Mouse (Mus musculus) midbrain, embryonic 12.5 days (tissue): ENCODE data around the gene Thada. TPM values are rescaled to one million over a fixed set of nuclear protein-coding genes. Genes with fewer than 3 reads are reported as not detected.

Experiments
- ATAC-seq: fragments of 200-750 bp; cut with Nextera tagmentation; 2 replicates; pipeline ENCODE4 v1.8.0; 2017; ENCODE audit warnings: low read depth, moderate TSS enrichment, moderate library complexity; ENCODE audit not compliant: low FRiP score
- H3K27ac ChIP-seq: fragments of 300-500 bp; sonication (generic); replicated peaks from 2 replicates; pipeline ENCODE4 v1.5.1; 2016; ENCODE audit warnings: mild to moderate bottlenecking
- H3K27me3 ChIP-seq: fragments of 300-500 bp; sonication (generic); 2 replicates; pipeline ENCODE4 v1.6.1; 2016; ENCODE audit warnings: mild to moderate bottlenecking
- H3K36me3 ChIP-seq: fragments of 300-500 bp; sonication (generic); 2 replicates; pipeline ENCODE4 v1.6.1; 2016
- H3K4me1 ChIP-seq: fragments of 300-500 bp; sonication (generic); 2 replicates; pipeline ENCODE4 v1.6.1; 2016
- H3K4me2 ChIP-seq: fragments of 300-500 bp; sonication (generic); replicated peaks from 2 replicates; pipeline ENCODE4 v1.6.1; 2016; ENCODE audit warnings: mild to moderate bottlenecking, moderate library complexity
- H3K4me3 ChIP-seq: fragments of 300-500 bp; sonication (generic); 2 replicates; pipeline ENCODE4 v1.5.1; 2016; ENCODE audit warnings: mild to moderate bottlenecking
- H3K9ac ChIP-seq: fragments of 300-500 bp; sonication (generic); replicated peaks from 2 replicates; pipeline ENCODE4 v1.6.1; 2016; ENCODE audit warnings: mild to moderate bottlenecking, moderate library complexity
- H3K9me3 ChIP-seq: fragments of 300-500 bp; sonication (generic); 2 replicates; pipeline ENCODE4 v1.6.1; 2016; ENCODE audit warnings: mild to moderate bottlenecking
- WGBS: fragments of 180-500 bp; shearing (Covaris S2); methylation state at CpG from one replicate; pipeline ENCODE4 v1.1.7; 2016; 5-methylcytosine and 5-hydroxymethylcytosine counted together
- polyA plus RNA-seq: library from polyadenylated mRNA; unstranded; fragments of >200 nt; fragmentation: Nextera tagmentation; extraction: Ambion mirVana; gene quantifications from 2 replicates; pipeline ENCODE4 v1.2.1, GENCODE M21; 2016

Gene Thada
- polyA plus RNA-seq, 1 experiment from 2014 or later = 11.8 TPM

GRCm38 (mm10) chr17:84431991-84432390 is 34.0 kb downstream of the Thada start:
- H3K4me1 ChIP-seq = no peaks in the 10 kb centered on the region
- H3K27ac ChIP-seq = no peak overlapping the region
- no peak overlapping the region for H3K4me2 ChIP-seq
- H3K27me3 ChIP-seq = no peaks in the 10 kb centered on the region
- ATAC-seq = no peak
- H3K9ac ChIP-seq = no peak overlapping the region
- H3K4me3 ChIP-seq = no peak overlapping the region
- peaks cover 80% of the 10 kb centered on the region for H3K36me3 ChIP-seq
- 79% methylated on average over 5 of the region's 5 CpGs for WGBS
- H3K9me3 ChIP-seq = no peaks in the 10 kb centered on the region

GRCm38 (mm10) chr17:84424258-84424657 is 41.7 kb downstream of the Thada start:
- Histone ChIP-seq H3K4me3 (no peak overlapping the region), H3K4me2 (no peak overlapping the region), H3K4me1 (no peaks in the 10 kb centered on the region), H3K36me3 (peaks cover 53% of the 10 kb centered on the region), H3K27ac (no peak overlapping the region), H3K27me3 (no peaks in the 10 kb centered on the region), H3K9me3 (no peaks in the 10 kb centered on the region), H3K9ac (no peak overlapping the region)
- no peak for ATAC-seq
- WGBS = 93% methylated on average over 1 of the region's 1 CpGs

- H3K9ac ChIP-seq = no peak overlapping the region
- ATAC-seq = no peak
- H3K4me3 ChIP-seq = no peak overlapping the region
- no peaks in the 10 kb centered on the region for H3K4me1 ChIP-seq
- H3K27me3 ChIP-seq = no peaks in the 10 kb centered on the region
- no peak overlapping the region for H3K4me2 ChIP-seq
- H3K9me3 ChIP-seq = no peaks in the 10 kb centered on the region
- 82% methylated on average over 8 of the region's 8 CpGs for WGBS
- H3K36me3 ChIP-seq = peaks cover 41% of the 10 kb centered on the region
- H3K27ac ChIP-seq = no peak overlapping the region
Observed at GRCm38 (mm10) chr17:84422916-84423315, 43.1 kb downstream of the Thada start.

- peaks cover 40% of the 10 kb centered on the region for H3K36me3 ChIP-seq
- no peaks in the 10 kb centered on the region for H3K27me3 ChIP-seq
- no peak overlapping the region for H3K4me3 ChIP-seq
- no peaks in the 10 kb centered on the region for H3K4me1 ChIP-seq
- no peak overlapping the region for H3K4me2 ChIP-seq
- ATAC-seq = no peak
- WGBS = 82% methylated on average over 4 of the region's 4 CpGs
- no peaks in the 10 kb centered on the region for H3K9me3 ChIP-seq
- H3K27ac ChIP-seq = no peak overlapping the region
- no peak overlapping the region for H3K9ac ChIP-seq
Observed at GRCm38 (mm10) chr17:84422001-84422785, 43.8 kb downstream of the Thada start.

GRCm38 (mm10) chr17:84421042-84421441 is 45.0 kb downstream of the Thada start:
- Histone ChIP-seq H3K4me2 (no peak overlapping the region), H3K4me3 (no peak overlapping the region), H3K27ac (no peak overlapping the region), H3K27me3 (no peaks in the 10 kb centered on the region), H3K9me3 (no peaks in the 10 kb centered on the region), H3K4me1 (no peaks in the 10 kb centered on the region), H3K36me3 (peaks cover 33% of the 10 kb centered on the region), H3K9ac (no peak overlapping the region)
- 97% methylated on average over 4 of the region's 4 CpGs for WGBS
- ATAC-seq = no peak

GRCm38 (mm10) chr17:84420276-84420639 is 45.7 kb downstream of the Thada start:
- peaks cover 25% of the 10 kb centered on the region for H3K36me3 ChIP-seq
- no peak overlapping the region for H3K4me2 ChIP-seq
- WGBS = 80% methylated on average over 3 of the region's 3 CpGs
- H3K9ac ChIP-seq = no peak overlapping the region
- no peaks in the 10 kb centered on the region for H3K27me3 ChIP-seq
- ATAC-seq = no peak
- no peak overlapping the region for H3K4me3 ChIP-seq
- no peak overlapping the region for H3K27ac ChIP-seq
- H3K9me3 ChIP-seq = no peaks in the 10 kb centered on the region
- H3K4me1 ChIP-seq = no peaks in the 10 kb centered on the region

- H3K27ac ChIP-seq = no peak overlapping the region
- no peaks in the 10 kb centered on the region for H3K4me1 ChIP-seq
- WGBS = 75% methylated on average over 11 of the region's 11 CpGs
- H3K9me3 ChIP-seq = no peaks in the 10 kb centered on the region
- no peak overlapping the region for H3K4me3 ChIP-seq
- H3K27me3 ChIP-seq = no peaks in the 10 kb centered on the region
- no peak overlapping the region for H3K4me2 ChIP-seq
- no peak for ATAC-seq
- H3K9ac ChIP-seq = no peak overlapping the region
- H3K36me3 ChIP-seq = peaks cover 23% of the 10 kb centered on the region
Observed at GRCm38 (mm10) chr17:84419326-84420275, 46.4 kb downstream of the Thada start.

GRCm38 (mm10) chr17:84415936-84416335 is 50.1 kb downstream of the Thada start:
- Histone ChIP-seq H3K27ac (no peak overlapping the region), H3K4me2 (no peak overlapping the region), H3K36me3 (peaks cover 6% of the 10 kb centered on the region; the same call in 1 of the 2 replicates), H3K4me1 (no peaks in the 10 kb centered on the region), H3K9me3 (no peaks in the 10 kb centered on the region), H3K9ac (no peak overlapping the region), H3K27me3 (no peaks in the 10 kb centered on the region), H3K4me3 (no peak overlapping the region)
- WGBS = 92% methylated on average over 3 of the region's 3 CpGs
- ATAC-seq = no peak

- no peaks in the 10 kb centered on the region for H3K4me1 ChIP-seq
- H3K4me3 ChIP-seq = no peak overlapping the region
- H3K9me3 ChIP-seq = no peaks in the 10 kb centered on the region
- H3K4me2 ChIP-seq = no peak overlapping the region
- 0 out of 2 replicates have a peak, but pooled peaks cover 4% of the 10 kb centered on the region for H3K36me3 ChIP-seq
- 86% methylated on average over 1 of the region's 1 CpGs for WGBS
- ATAC-seq = no peak
- H3K27me3 ChIP-seq = no peaks in the 10 kb centered on the region
- H3K27ac ChIP-seq = no peak overlapping the region
- no peak overlapping the region for H3K9ac ChIP-seq
Observed at GRCm38 (mm10) chr17:84408731-84409130, 57.3 kb downstream of the Thada start.

GRCm38 (mm10) chr17:84405616-84406015 is 60.4 kb downstream of the Thada start:
- no peaks in the 10 kb centered on the region for H3K4me1 ChIP-seq
- H3K4me3 ChIP-seq = no peak overlapping the region
- H3K9me3 ChIP-seq = no peaks in the 10 kb centered on the region
- H3K36me3 ChIP-seq = 0 out of 2 replicates have a peak, but pooled peaks cover 4% of the 10 kb centered on the region
- no peak overlapping the region for H3K4me2 ChIP-seq
- no peak for ATAC-seq
- H3K9ac ChIP-seq = no peak overlapping the region
- WGBS = 90% methylated on average over 6 of the region's 6 CpGs
- H3K27me3 ChIP-seq = no peaks in the 10 kb centered on the region
- H3K27ac ChIP-seq = no peak overlapping the region

GRCm38 (mm10) chr17:84401796-84402195 is 64.2 kb downstream of the Thada start:
- Histone ChIP-seq H3K9ac (no peak overlapping the region), H3K9me3 (no peaks in the 10 kb centered on the region), H3K4me3 (no peak overlapping the region), H3K4me2 (no peak overlapping the region), H3K36me3 (0 out of 2 replicates have a peak, but pooled peaks cover 8% of the 10 kb centered on the region), H3K4me1 (no peaks in the 10 kb centered on the region), H3K27ac (no peak overlapping the region), H3K27me3 (no peaks in the 10 kb centered on the region)
- WGBS = 94% methylated on average over 5 of the region's 5 CpGs
- no peak for ATAC-seq

GRCm38 (mm10) chr17:84399431-84399830 is 66.6 kb downstream of the Thada start:
- H3K27ac ChIP-seq = no peak overlapping the region
- 0 out of 2 replicates have a peak, but pooled peaks cover 14% of the 10 kb centered on the region for H3K36me3 ChIP-seq
- no peak overlapping the region for H3K4me2 ChIP-seq
- no peak for ATAC-seq
- H3K9ac ChIP-seq = no peak overlapping the region
- no peaks in the 10 kb centered on the region for H3K9me3 ChIP-seq
- no peaks in the 10 kb centered on the region for H3K27me3 ChIP-seq
- 70% methylated on average over 6 of the region's 6 CpGs for WGBS
- H3K4me1 ChIP-seq = no peaks in the 10 kb centered on the region
- H3K4me3 ChIP-seq = no peak overlapping the region
